ENCODE assay signal across 8 mouse cellular contexts in genomic region chr4:72201521-72201991, GRCm38 (mm10). TPM values are rescaled to one million over a fixed set of nuclear protein-coding genes. Genes with fewer than 3 reads are reported as not detected.
DNase-seq lines count a peak whose midpoint lies in the region; ATAC-seq lines count a peak whose summit lies in the region.

No protein-coding gene starts in this region.

- H3K9ac ChIP-seq in hindbrain, embryonic 12.5 days, result peak overlapping the region; percentile 59
- H3K9ac ChIP-seq in stomach, embryonic 14.5 days (replicated peaks; ENCODE audit: low read depth, low read length), result peak overlapping the region; percentile 38

- no peaks in the 10 kb centered on the region for H3K9me3 ChIP-seq in hindbrain, embryonic 12.5 days (replicated peaks)
- H3K9me3 ChIP-seq in megakaryocyte, embryonic 14.5 days, result no peaks in the 10 kb centered on the region
- H3K9me3 ChIP-seq in stomach, embryonic 14.5 days (ENCODE audit: control insufficient read depth, low read depth, low read length), result no peaks in the 10 kb centered on the region

- peaks cover 18% of the 10 kb centered on the region for H3K4me1 ChIP-seq in hindbrain, embryonic 12.5 days
- H3K4me1 ChIP-seq in megakaryocyte, embryonic 14.5 days, result peaks cover 41% of the 10 kb centered on the region
- H3K4me1 ChIP-seq in stomach, embryonic 14.5 days (ENCODE audit: control insufficient read depth, insufficient read depth, low read length), result peaks cover 16% of the 10 kb centered on the region

- peak overlapping the region; percentile 76 for H3K27ac ChIP-seq in hindbrain, embryonic 12.5 days
- H3K27ac ChIP-seq in stomach, embryonic 14.5 days (ENCODE audit: low read length), result peak overlapping the region; percentile 85

- intact Hi-C loops in left cerebral cortex, postnatal 4 days (cut with DNase I), result loop anchor here (5.0 kb wide), 2 partner anchors 181 to 841 kb away; no protein-coding TSS in a partner anchor

- peak overlapping the region; percentile 71 for H3K4me2 ChIP-seq in hindbrain, embryonic 12.5 days (replicated peaks)
- H3K4me2 ChIP-seq in stomach, embryonic 14.5 days (replicated peaks; ENCODE audit: low read depth, low read length), result peak overlapping the region; percentile 55

- ATAC-seq in hindbrain, embryonic 12.5 days (ENCODE audit: low FRiP score), result peak; percentile 6
- ATAC-seq in stomach, embryonic 14.5 days (ENCODE audit: insufficient number of reproducible peaks, insufficient read depth, low FRiP score, low read depth), result no peak

- no peaks in the 10 kb centered on the region for H3K36me3 ChIP-seq in hindbrain, embryonic 12.5 days
- H3K36me3 ChIP-seq in megakaryocyte, embryonic 14.5 days (replicated peaks; ENCODE audit: low read length), result peaks cover 13% of the 10 kb centered on the region
- no peaks in the 10 kb centered on the region for H3K36me3 ChIP-seq in stomach, embryonic 14.5 days (ENCODE audit: control insufficient read depth, insufficient read depth, low read length)

- DNase-seq in layer of hippocampus, postnatal 14 days (ENCODE audit: low spot score in 2 of 2), result peak; percentile 41 to 54
- DNase-seq in layer of hippocampus, adult 18-20 months (ENCODE audit: low spot score in 2 of 2), result no peak
- DNase-seq in cerebellum, adult 9-10 months, result peak; percentile 77
- peak; percentile 20 to 32 for DNase-seq in frontal cortex, adult 2 months (ENCODE audit: extremely low spot score in 1 of 2, low spot score in 1 of 2)
- DNase-seq in left cerebral cortex, postnatal 4 days, result peak; percentile 42

- peak overlapping the region; percentile 60 for H3K4me3 ChIP-seq in hindbrain, embryonic 12.5 days
- H3K4me3 ChIP-seq in megakaryocyte, embryonic 14.5 days (replicated peaks), result peak overlapping the region; percentile 97
- H3K4me3 ChIP-seq in stomach, embryonic 14.5 days (ENCODE audit: low read depth, low read length), result peak overlapping the region; percentile 90

- WGBS in hindbrain, embryonic 12.5 days, result under 1% methylated on average over 24 of the region's 24 CpGs
- WGBS in stomach, embryonic 14.5 days, result under 1% methylated on average over 24 of the region's 24 CpGs

- 0 out of 2 replicates have a peak, but pooled peaks cover 4% of the 10 kb centered on the region for H3K27me3 ChIP-seq in hindbrain, embryonic 12.5 days
- H3K27me3 ChIP-seq in megakaryocyte, embryonic 14.5 days (replicated peaks), result peaks cover 35% of the 10 kb centered on the region
- no peaks in the 10 kb centered on the region for H3K27me3 ChIP-seq in stomach, embryonic 14.5 days (ENCODE audit: control insufficient read depth, insufficient read depth, low read length)

RNA-seq across cellular contexts. Expression of gene Tle1, which starts 0.8 kb away (rescaled TPM):
- 10 to 100 TPM; 59.1 to 60.4 TPM for total RNA-seq in layer of hippocampus, postnatal 14 days (2021)
- total RNA-seq in layer of hippocampus, adult 18-20 months (2021), result 10 to 100 TPM; 68.8 to 80.8 TPM
- 44.0 TPM in 2 replicates for polyA plus RNA-seq in frontal cortex, adult 2 months (2012; rRNA removed)
- polyA plus RNA-seq in hindbrain, embryonic 12.5 days (2016; fragmentation: Nextera tagmentation; extraction: Ambion mirVana), result 73.6 and 74.5 TPM in 2 replicates
- 10 to 100 TPM; 46.7 to 59.3 TPM for total RNA-seq in left cerebral cortex, postnatal 4 days (2021)
- polyA plus RNA-seq in megakaryocyte, embryonic 14.5 days (2012; ENCODE audit: insufficient read depth, low replicate concordance), result 8.8 and 16.3 TPM in 2 replicates
- 25.8 and 29.5 TPM in 2 replicates for polyA plus RNA-seq in stomach, embryonic 14.5 days (2014; fragmentation: Nextera tagmentation; extraction: Ambion mirVana)

Comparison
In these comparisons a context has a peak if more than half of its experiments do, and no peak if none do; other contexts are left out.
1. DNase-seq: peak in layer of hippocampus, postnatal 14 days (2 of 2), cerebellum, adult 9-10 months (single experiment), frontal cortex, adult 2 months (2 of 2) and left cerebral cortex, postnatal 4 days (single experiment); none in layer of hippocampus, adult 18-20 months (0 of 2).
2. Peak in every context shown above with its lines, with median percentiles within 50 percentile points of each other: H3K4me3 ChIP-seq.